Mouse (Mus musculus): Measurements from ENCODE around the gene Mpst. TPM values are rescaled to one million over a fixed set of nuclear protein-coding genes. Genes with fewer than 3 reads are reported as not detected.

The Mpst gene
- 20.6 TPM for total RNA-seq (2023)

DNA sequence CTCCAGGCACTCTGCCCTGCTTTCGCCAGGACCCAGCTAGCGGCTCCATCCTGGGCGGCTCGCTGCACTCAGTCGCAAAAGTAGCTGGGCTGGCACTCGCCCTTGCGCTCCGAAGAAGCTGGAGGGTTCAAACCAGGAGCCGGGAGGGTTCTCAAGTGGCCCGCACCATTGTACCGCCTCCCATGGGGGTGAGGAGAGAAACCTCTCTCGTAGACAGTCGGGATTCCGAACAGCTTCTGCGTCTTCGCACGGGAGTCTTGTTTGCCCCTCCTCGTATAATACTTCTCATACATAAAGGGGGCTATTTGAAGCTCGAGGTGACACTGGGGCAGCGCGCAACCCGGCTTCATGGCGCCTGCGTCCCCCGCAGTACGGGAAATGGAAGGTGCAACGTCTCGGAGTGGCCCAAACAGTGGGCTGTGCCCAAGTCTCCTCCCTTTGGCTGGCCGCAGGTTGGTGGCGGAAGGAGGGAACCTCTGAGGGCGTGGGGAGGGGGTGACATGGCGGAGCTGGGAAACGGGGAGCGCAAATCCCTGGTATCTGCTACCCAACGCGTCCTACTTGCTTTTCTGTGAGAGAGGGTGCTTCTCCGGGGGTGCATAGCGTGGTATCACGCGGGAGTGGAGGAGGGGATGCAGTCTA is at the start of gene Mpst:
Gene Mpst, plus strand, starts transcription at position 124 of the 642 bp plus-strand sequence.

DNA sequence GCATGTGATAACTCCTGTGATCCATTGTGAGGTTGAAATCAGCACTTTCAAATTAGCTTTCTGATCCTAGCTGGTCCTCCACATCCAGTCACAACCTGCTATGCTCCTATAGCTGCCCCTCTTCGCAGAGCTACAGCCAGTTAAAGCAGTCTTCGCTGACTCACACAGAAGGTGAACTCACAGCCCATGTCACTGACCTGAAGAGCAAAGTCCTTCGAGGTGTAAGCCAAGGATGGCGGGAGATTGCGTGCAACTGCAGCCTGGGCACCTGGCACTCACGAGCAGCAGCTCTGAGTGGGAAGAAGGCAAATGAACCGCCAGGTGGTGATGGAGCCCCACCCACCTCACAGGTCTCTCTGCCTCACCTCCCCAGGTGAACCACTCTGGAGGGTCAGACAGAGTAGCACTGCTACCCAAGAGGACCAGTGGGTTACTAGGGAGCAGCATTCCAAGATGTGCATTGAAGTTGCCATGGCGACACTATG is 10.7 kb upstream of the Mpst start, which contains the start of gene Tex33:
Gene Tex33, minus strand, starts transcription at position 435 of the 485 bp plus-strand sequence.

DNA sequence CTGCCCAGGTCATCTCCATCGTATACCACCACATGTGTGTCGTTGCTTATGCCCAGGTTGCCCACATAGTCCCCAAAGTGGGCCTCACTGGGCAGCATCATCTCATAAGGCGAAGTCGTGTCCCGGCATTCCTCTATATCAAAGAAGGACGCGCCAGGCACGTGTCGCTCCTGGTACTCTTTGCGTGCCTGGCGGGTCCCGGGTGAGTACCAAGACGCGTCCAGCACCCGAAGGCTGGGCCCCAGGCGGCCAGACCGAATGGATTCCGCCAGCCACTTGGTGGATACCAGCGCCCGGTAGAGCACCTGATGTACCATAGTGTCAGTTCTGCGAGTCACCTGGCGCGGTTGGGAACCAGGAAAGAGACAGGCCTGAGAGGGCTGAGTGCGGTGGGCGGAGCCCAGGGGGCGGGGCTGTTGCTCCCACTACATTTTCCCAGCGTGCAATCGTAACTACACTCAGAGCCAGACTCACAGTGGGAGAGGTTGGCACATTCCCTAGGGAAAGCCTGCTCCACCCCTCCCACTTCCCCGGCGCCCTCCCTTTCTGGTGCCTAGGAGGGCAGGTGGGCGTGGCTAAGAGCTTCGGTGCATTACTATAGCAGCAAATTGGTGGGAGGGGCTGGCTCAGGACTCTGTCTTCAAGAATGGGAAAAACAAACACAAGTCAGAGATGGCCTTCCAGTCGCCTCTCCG is 552 bp upstream of the Mpst start, which contains the start of gene Tst:
Gene Tst, minus strand, starts transcription at position 391 of the 695 bp plus-strand sequence.

DNA sequence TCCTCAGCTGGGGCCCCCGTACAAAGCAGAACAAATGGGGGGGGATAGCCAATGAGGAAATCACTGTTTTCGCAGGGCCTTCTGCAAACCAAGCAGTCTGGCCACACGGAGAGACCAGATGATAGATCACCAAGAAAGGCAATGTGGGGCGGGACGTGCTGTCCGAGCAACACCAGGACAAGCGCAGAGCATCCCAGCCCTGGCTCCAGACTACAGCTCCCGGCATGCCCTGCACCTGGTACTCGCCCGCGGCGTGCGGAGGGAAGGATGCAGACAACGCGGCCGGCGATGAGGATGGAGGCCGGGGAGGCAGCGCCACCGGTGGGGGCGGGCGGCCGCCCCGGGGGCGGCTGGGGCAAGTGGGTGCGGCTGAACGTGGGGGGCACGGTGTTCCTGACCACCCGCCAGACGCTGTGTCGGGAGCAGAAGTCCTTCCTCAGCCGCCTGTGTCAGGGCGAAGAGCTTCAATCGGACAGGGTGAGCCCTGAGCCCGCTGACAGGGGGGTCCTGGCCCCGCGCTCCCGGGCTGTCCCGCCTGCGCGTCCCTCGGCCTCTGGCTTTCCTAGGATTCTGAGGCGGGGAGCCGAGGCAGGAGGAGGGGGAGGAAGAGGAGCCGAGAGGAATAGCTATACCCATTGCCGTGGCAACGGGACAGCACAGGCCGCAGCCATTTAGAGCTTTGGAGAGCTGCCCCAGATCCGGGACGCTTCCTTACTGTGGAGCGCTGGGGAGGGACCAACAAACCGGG is 22.3 kb downstream of the Mpst start, which contains the start of gene Kctd17:
Gene Kctd17, plus strand, starts transcription at position 174 of the 748 bp plus-strand sequence.

Other genes with a start within 250 kb of the Mpst start
- gene Ift27, start 232.3 kb upstream of the Mpst start, total RNA-seq (2023) = 19.6 TPM
- gene Pvalb, start 200.0 kb upstream of the Mpst start, total RNA-seq (2023) = not detected
- 45.6 TPM for gene Ncf4, start 161.6 kb upstream of the Mpst start, total RNA-seq (2023)
- gene Csf2rb2, start 100.7 kb upstream of the Mpst start, total RNA-seq (2023) = 1.5 TPM
- gene Csf2rb, start 80.7 kb upstream of the Mpst start, total RNA-seq (2023) = 3.3 TPM
- gene Tex33, start 10.5 kb upstream of the Mpst start, total RNA-seq (2023) = not detected
- 0.64 TPM for gene Tst, start 509 bp upstream of the Mpst start, total RNA-seq (2023)
- gene Kctd17, start 22.1 kb downstream of the Mpst start, total RNA-seq (2023) = 0.95 TPM
- gene Tmprss6, start 62.2 kb downstream of the Mpst start, total RNA-seq (2023) = not detected
- 128 TPM for gene Il2rb, start 88.9 kb downstream of the Mpst start, total RNA-seq (2023)
- 0.83 TPM for gene C1qtnf6, start 125.0 kb downstream of the Mpst start, total RNA-seq (2023)
- not detected for gene Sstr3, start 138.3 kb downstream of the Mpst start, total RNA-seq (2023)
- gene Rac2, start 166.4 kb downstream of the Mpst start, total RNA-seq (2023) = 933 TPM
- 229 TPM for gene Cyth4, start 190.6 kb downstream of the Mpst start, total RNA-seq (2023)